Mouse (Mus musculus): Measurements from ENCODE around the gene Egfl8. TPM values are rescaled to one million over a fixed set of nuclear protein-coding genes. Genes with fewer than 3 reads are reported as not detected.

The Egfl8 gene
- polyA plus RNA-seq, 1 experiment from 2014 or later: 12.3 TPM

GRCm38 (mm10) chr17:34583819-34584218 lies 32.0 kb downstream of the Egfl8 start:
- no peak overlapping the region for H3K4me3 ChIP-seq (replicated peaks)
- H3K36me3 ChIP-seq: no peaks in the 10 kb centered on the region
- no peaks in the 10 kb centered on the region for H3K27me3 ChIP-seq (replicated peaks)
- no peaks in the 10 kb centered on the region for H3K9me3 ChIP-seq (replicated peaks)
- H3K4me1 ChIP-seq: peaks cover 27% of the 10 kb centered on the region
- no peak overlapping the region for H3K27ac ChIP-seq (replicated peaks)
- no peak overlapping the region for H3K4me2 ChIP-seq
- WGBS: 87% methylated on average over 8 of the region's 8 CpGs
- no peak overlapping the region for H3K9ac ChIP-seq (replicated peaks)
- ATAC-seq (ENCODE audit: low FRiP score): no peak

GRCm38 (mm10) chr17:34583397-34583796 lies 32.4 kb downstream of the Egfl8 start:
- H3K27me3 ChIP-seq (replicated peaks): no peaks in the 10 kb centered on the region
- no peaks in the 10 kb centered on the region for H3K9me3 ChIP-seq (replicated peaks)
- no peak overlapping the region for H3K9ac ChIP-seq (replicated peaks)
- ATAC-seq (ENCODE audit: low FRiP score): no peak
- H3K27ac ChIP-seq (replicated peaks): no peak overlapping the region
- no peak overlapping the region for H3K4me3 ChIP-seq (replicated peaks)
- no peaks in the 10 kb centered on the region for H3K36me3 ChIP-seq
- H3K4me1 ChIP-seq: peaks cover 24% of the 10 kb centered on the region
- H3K4me2 ChIP-seq: no peak overlapping the region
- WGBS: 63% methylated on average over 7 of the region's 7 CpGs

GRCm38 (mm10) chr17:34582528-34582927 lies 33.2 kb downstream of the Egfl8 start:
- 82% methylated on average over 12 of the region's 12 CpGs for WGBS

GRCm38 (mm10) chr17:34578070-34578469 lies 37.7 kb downstream of the Egfl8 start:
- no peaks in the 10 kb centered on the region for H3K27me3 ChIP-seq (replicated peaks)
- H3K27ac ChIP-seq (replicated peaks): no peak overlapping the region
- 90% methylated on average over 3 of the region's 3 CpGs for WGBS
- H3K4me3 ChIP-seq (replicated peaks): no peak overlapping the region
- H3K36me3 ChIP-seq: no peaks in the 10 kb centered on the region
- H3K4me2 ChIP-seq: no peak overlapping the region
- ATAC-seq (ENCODE audit: low FRiP score): no peak
- no peaks in the 10 kb centered on the region for H3K4me1 ChIP-seq
- H3K9me3 ChIP-seq (replicated peaks): no peaks in the 10 kb centered on the region
- no peak overlapping the region for H3K9ac ChIP-seq (replicated peaks)

More at GRCm38 (mm10) chr17:34582528-34582927, 33.2 kb downstream of the Egfl8 start:
- H3K9ac ChIP-seq (replicated peaks): no peak overlapping the region
- no peak for ATAC-seq (ENCODE audit: low FRiP score)
- H3K4me2 ChIP-seq: no peak overlapping the region
- no peak overlapping the region for H3K27ac ChIP-seq (replicated peaks)
- H3K9me3 ChIP-seq (replicated peaks): no peaks in the 10 kb centered on the region
- no peak overlapping the region for H3K4me3 ChIP-seq (replicated peaks)
- no peaks in the 10 kb centered on the region for H3K27me3 ChIP-seq (replicated peaks)
- no peaks in the 10 kb centered on the region for H3K36me3 ChIP-seq
- H3K4me1 ChIP-seq: peaks cover 15% of the 10 kb centered on the region

GRCm38 (mm10) chr17:34576577-34576976 lies 39.2 kb downstream of the Egfl8 start:
- Histone ChIP-seq H3K4me1 (no peaks in the 10 kb centered on the region), H3K36me3 (no peaks in the 10 kb centered on the region), H3K9me3 (replicated peaks) (no peaks in the 10 kb centered on the region), H3K4me2 (no peak overlapping the region), H3K27me3 (replicated peaks) (no peaks in the 10 kb centered on the region), H3K27ac (replicated peaks) (no peak overlapping the region), H3K4me3 (replicated peaks) (no peak overlapping the region), H3K9ac (replicated peaks) (no peak overlapping the region)
- no peak for ATAC-seq (ENCODE audit: low FRiP score)
- WGBS: 79% methylated on average over 5 of the region's 5 CpGs

- no peak for ATAC-seq (ENCODE audit: low FRiP score)
- Histone ChIP-seq H3K9me3 (replicated peaks) (no peaks in the 10 kb centered on the region), H3K4me3 (replicated peaks) (no peak overlapping the region), H3K27ac (replicated peaks) (no peak overlapping the region), H3K27me3 (replicated peaks) (no peaks in the 10 kb centered on the region), H3K36me3 (no peaks in the 10 kb centered on the region), H3K9ac (replicated peaks) (no peak overlapping the region), H3K4me2 (no peak overlapping the region), H3K4me1 (no peaks in the 10 kb centered on the region)
- WGBS: 10% methylated on average over 15 of the region's 15 CpGs
Measured at GRCm38 (mm10) chr17:34572361-34572760, 43.4 kb downstream of the Egfl8 start.

- H3K9me3 ChIP-seq (replicated peaks): no peaks in the 10 kb centered on the region
- H3K4me3 ChIP-seq (replicated peaks): no peak overlapping the region
- H3K9ac ChIP-seq (replicated peaks): no peak overlapping the region
- H3K4me1 ChIP-seq: no peaks in the 10 kb centered on the region
- no peak for ATAC-seq (ENCODE audit: low FRiP score)
- H3K4me2 ChIP-seq: no peak overlapping the region
- 11% methylated on average over 5 of the region's 5 CpGs for WGBS
- H3K27ac ChIP-seq (replicated peaks): no peak overlapping the region
- no peaks in the 10 kb centered on the region for H3K27me3 ChIP-seq (replicated peaks)
- H3K36me3 ChIP-seq: no peaks in the 10 kb centered on the region
Measured at GRCm38 (mm10) chr17:34571875-34572274, 43.9 kb downstream of the Egfl8 start.

GRCm38 (mm10) chr17:34569919-34570318 lies 45.9 kb downstream of the Egfl8 start:
- ATAC-seq (ENCODE audit: low FRiP score): no peak
- H3K9ac ChIP-seq (replicated peaks): no peak overlapping the region

GRCm38 (mm10) chr17:34568421-34568820 lies 47.4 kb downstream of the Egfl8 start:
- Histone ChIP-seq H3K4me2 (no peak overlapping the region), H3K36me3 (no peaks in the 10 kb centered on the region), H3K27me3 (replicated peaks) (no peaks in the 10 kb centered on the region), H3K4me1 (0 out of 2 replicates have a peak, but pooled peaks cover 5% of the 10 kb centered on the region), H3K27ac (replicated peaks) (no peak overlapping the region), H3K9me3 (replicated peaks) (no peaks in the 10 kb centered on the region), H3K9ac (replicated peaks) (no peak overlapping the region), H3K4me3 (replicated peaks) (no peak overlapping the region)
- no peak for ATAC-seq (ENCODE audit: low FRiP score)
- 82% methylated on average over 13 of the region's 13 CpGs for WGBS

More at GRCm38 (mm10) chr17:34569919-34570318, 45.9 kb downstream of the Egfl8 start:
- 76% methylated on average over 4 of the region's 4 CpGs for WGBS
- Histone ChIP-seq H3K4me2 (no peak overlapping the region), H3K27me3 (replicated peaks) (no peaks in the 10 kb centered on the region), H3K36me3 (no peaks in the 10 kb centered on the region), H3K4me1 (no peaks in the 10 kb centered on the region), H3K9me3 (replicated peaks) (no peaks in the 10 kb centered on the region), H3K27ac (replicated peaks) (no peak overlapping the region), H3K4me3 (replicated peaks) (no peak overlapping the region)

- 83% methylated on average over 9 of the region's 9 CpGs for WGBS
- ATAC-seq (ENCODE audit: low FRiP score): no peak
- no peak overlapping the region for H3K4me2 ChIP-seq
- H3K9ac ChIP-seq (replicated peaks): no peak overlapping the region
- H3K9me3 ChIP-seq (replicated peaks): no peaks in the 10 kb centered on the region
- H3K4me3 ChIP-seq (replicated peaks): no peak overlapping the region
- H3K4me1 ChIP-seq: 0 out of 2 replicates have a peak, but pooled peaks cover 5% of the 10 kb centered on the region
- no peaks in the 10 kb centered on the region for H3K27me3 ChIP-seq (replicated peaks)
- H3K27ac ChIP-seq (replicated peaks): no peak overlapping the region
- H3K36me3 ChIP-seq: no peaks in the 10 kb centered on the region
Measured at GRCm38 (mm10) chr17:34567311-34567710, 48.5 kb downstream of the Egfl8 start.

GRCm38 (mm10) chr17:34564796-34565195 lies 51.0 kb downstream of the Egfl8 start:
- no peaks in the 10 kb centered on the region for H3K36me3 ChIP-seq
- no peak overlapping the region for H3K9ac ChIP-seq (replicated peaks)
- no peaks in the 10 kb centered on the region for H3K9me3 ChIP-seq (replicated peaks)
- peak overlapping the region; percentile 23 for H3K4me2 ChIP-seq
- H3K4me3 ChIP-seq (replicated peaks): no peak overlapping the region
- 59% methylated on average over 3 of the region's 3 CpGs for WGBS
- H3K27ac ChIP-seq (replicated peaks): peak overlapping the region; percentile 39; the same call in 1 of the 2 replicates
- H3K27me3 ChIP-seq (replicated peaks): no peaks in the 10 kb centered on the region
- H3K4me1 ChIP-seq: 0 out of 2 replicates have a peak, but pooled peaks cover 5% of the 10 kb centered on the region
- no peak for ATAC-seq (ENCODE audit: low FRiP score)

GRCm38 (mm10) chr17:34564003-34564421 lies 51.8 kb downstream of the Egfl8 start, which contains the start of gene Notch4:
Gene Notch4, plus strand, starts transcription at chr17:34564268.
- Histone ChIP-seq H3K9ac (replicated peaks) (no peak within 1 kb of the TSS), H3K4me1 (0 out of 2 replicates have a peak, but pooled peaks cover 5% of the 10 kb centered on the region), H3K27ac (replicated peaks) (peak within 1 kb of the TSS; percentile 39; the same call in 1 of the 2 replicates), H3K27me3 (replicated peaks) (no peaks in the 10 kb centered on the region), H3K36me3 (no peaks in the 10 kb centered on the region), H3K4me2 (peak within 1 kb of the TSS; percentile 23), H3K4me3 (replicated peaks) (0 out of 2 replicates have a peak within 1 kb of the TSS, but pooled peaks have one; percentile 2), H3K9me3 (replicated peaks) (no peaks in the 10 kb centered on the region)
- 5% methylated on average over 6 of the region's 6 CpGs for WGBS
- ATAC-seq (ENCODE audit: low FRiP score): no peak

Data from neural tube, embryonic 15.5 days (tissue).